In the genomic region with DNA sequence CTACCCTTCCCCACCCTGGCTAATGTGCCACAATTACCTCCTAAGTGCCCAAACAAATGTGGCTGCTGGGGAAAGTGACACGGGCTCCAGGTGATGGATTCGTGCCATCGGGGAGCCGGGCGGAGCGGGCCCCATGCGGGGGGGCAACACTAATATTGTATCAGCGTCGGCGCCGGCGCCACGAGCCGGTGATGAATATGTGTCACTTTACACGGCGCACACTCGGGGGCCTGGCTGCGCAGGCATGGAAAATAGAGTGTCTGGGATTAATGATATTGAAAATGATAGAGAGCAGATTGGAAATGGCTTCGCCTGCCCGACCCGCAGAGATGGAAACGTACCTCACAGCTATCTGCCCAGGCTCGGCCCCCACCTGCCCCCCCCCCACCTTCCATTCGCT, we compare ENCODE assay signal across 18 mouse cellular contexts. TPM values are rescaled to one million over a fixed set of nuclear protein-coding genes. Genes with fewer than 3 reads are reported as not detected.
"Had no signal": no experiment of that assay in that cellular context is flagged by ENCODE, and none has a peak within 500 bp of the region (broad histone marks: within the 10 kb centered on the region; RNA-seq: fewer than 3 reads in every experiment).

No protein-coding gene starts in this region.

- H3K36me3 ChIP-seq: limb, embryonic 12.5 days; liver, embryonic 13.5 days; lung, embryonic 15.5 days; midbrain, embryonic 15.5 days had no signal

- H3K4me1 ChIP-seq: liver, embryonic 13.5 days; lung, embryonic 15.5 days; megakaryocyte, embryonic 14.5 days; midbrain, embryonic 15.5 days had no signal

- ATAC-seq: liver, postnatal 0 days; midbrain, embryonic 15.5 days had no signal

- H3K4me2 ChIP-seq: limb, embryonic 12.5 days; liver, embryonic 13.5 days; lung, embryonic 15.5 days; midbrain, embryonic 11.5 days; midbrain, embryonic 15.5 days had no signal

- H3K27ac ChIP-seq: limb, embryonic 12.5 days; liver, embryonic 13.5 days; lung, embryonic 15.5 days; macrophage; midbrain, embryonic 15.5 days; stomach, postnatal 0 days had no signal

- DNase-seq: kidney, adult 8-10 months; kidney, postnatal 25 days; layer of hippocampus, postnatal 36 days; liver; liver, embryonic 13.5 days; liver, postnatal 0 days; lung, postnatal 14 days; right cerebral cortex, postnatal 25 days; thymus, postnatal 4 days had no signal

- H3K9me3 ChIP-seq: limb, embryonic 12.5 days; liver, embryonic 13.5 days; lung, embryonic 15.5 days; megakaryocyte, embryonic 14.5 days; midbrain, embryonic 15.5 days had no signal

- H3K9ac ChIP-seq: limb, embryonic 12.5 days; liver, embryonic 13.5 days; liver, postnatal 0 days; lung, embryonic 15.5 days; midbrain, embryonic 15.5 days had no signal

- H3K4me3 ChIP-seq: limb, embryonic 12.5 days; liver, embryonic 13.5 days; lung, embryonic 15.5 days; megakaryocyte, embryonic 14.5 days; midbrain, embryonic 15.5 days had no signal

RNA-seq across cellular contexts. Expression of gene Dmbx1, which starts 32.8 kb away (rescaled TPM):
- polyA plus RNA-seq: kidney, embryonic 16.5 days; liver, embryonic 13.5 days; liver, postnatal 0 days; macrophage; small intestine, adult 2 months; stomach, postnatal 0 days had no signal
